Mouse (Mus musculus) brain, embryonic 14.5 days (tissue): ENCODE data around the gene Hsd17b7.

Experiments
- CTCF ChIP-seq: fragments of 200-500 bp; IDR thresholded peaks from 2 replicates; pipeline ENCODE4 v1.5.1; 2012; ENCODE audit warnings: inconsistent platforms, mild to moderate bottlenecking, moderate library complexity, borderline replicate concordance; ENCODE audit not compliant: insufficient read depth, insufficient read length; ENCODE audit errors: extremely low read depth
- POLR2A ChIP-seq: fragments of 200-500 bp; IDR thresholded peaks from 2 replicates; pipeline ENCODE4 v1.6.1; 2012; ENCODE audit warnings: mild to moderate bottlenecking, inconsistent platforms, borderline replicate concordance; ENCODE audit not compliant: poor library complexity, insufficient read depth, insufficient read length, severe bottlenecking; ENCODE audit errors: extremely low read depth

GRCm38 (mm10) chr1:169900771-169901336 lies 68.2 kb downstream of the Hsd17b7 start:
- TF ChIP-seq CTCF = no peak
- TF ChIP-seq POLR2A = no peak
